Mouse (Mus musculus): ENCODE results near the gene Cacng2. TPM values are rescaled to one million over a fixed set of nuclear protein-coding genes. Genes with fewer than 3 reads are reported as not detected.

Gene Cacng2
- not detected for polyA plus RNA-seq (2014; fragmentation: Illumina TruSeq; extraction: RNeasy Lipid Tissue Mini Kit (QIAGEN cat#74804); ENCODE audit: low read depth, low replicate concordance)

DNA sequence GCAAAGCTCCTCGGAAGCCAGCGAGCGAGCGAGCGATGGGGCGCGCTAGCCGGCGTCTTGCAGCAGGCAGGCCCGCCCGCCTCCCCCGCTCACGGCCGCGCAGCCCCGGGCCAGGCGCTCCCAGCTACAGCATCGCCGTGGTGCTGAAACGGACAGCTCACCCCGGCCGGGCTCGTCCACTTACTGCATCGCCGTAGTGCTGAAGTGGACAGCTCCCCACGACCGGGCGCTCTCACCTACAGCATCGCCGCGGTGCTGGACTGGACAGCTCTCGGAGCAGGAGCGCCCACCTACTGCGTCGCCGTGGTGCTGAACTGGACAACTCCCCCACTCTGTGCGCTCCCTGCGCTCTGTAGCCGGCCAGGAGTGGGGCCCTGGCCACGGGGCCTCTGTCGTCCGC, at the start of gene Cacng2:
TSS of gene Cacng2 (minus strand) at position 325 of the 400 bp plus-strand sequence.

DNA sequence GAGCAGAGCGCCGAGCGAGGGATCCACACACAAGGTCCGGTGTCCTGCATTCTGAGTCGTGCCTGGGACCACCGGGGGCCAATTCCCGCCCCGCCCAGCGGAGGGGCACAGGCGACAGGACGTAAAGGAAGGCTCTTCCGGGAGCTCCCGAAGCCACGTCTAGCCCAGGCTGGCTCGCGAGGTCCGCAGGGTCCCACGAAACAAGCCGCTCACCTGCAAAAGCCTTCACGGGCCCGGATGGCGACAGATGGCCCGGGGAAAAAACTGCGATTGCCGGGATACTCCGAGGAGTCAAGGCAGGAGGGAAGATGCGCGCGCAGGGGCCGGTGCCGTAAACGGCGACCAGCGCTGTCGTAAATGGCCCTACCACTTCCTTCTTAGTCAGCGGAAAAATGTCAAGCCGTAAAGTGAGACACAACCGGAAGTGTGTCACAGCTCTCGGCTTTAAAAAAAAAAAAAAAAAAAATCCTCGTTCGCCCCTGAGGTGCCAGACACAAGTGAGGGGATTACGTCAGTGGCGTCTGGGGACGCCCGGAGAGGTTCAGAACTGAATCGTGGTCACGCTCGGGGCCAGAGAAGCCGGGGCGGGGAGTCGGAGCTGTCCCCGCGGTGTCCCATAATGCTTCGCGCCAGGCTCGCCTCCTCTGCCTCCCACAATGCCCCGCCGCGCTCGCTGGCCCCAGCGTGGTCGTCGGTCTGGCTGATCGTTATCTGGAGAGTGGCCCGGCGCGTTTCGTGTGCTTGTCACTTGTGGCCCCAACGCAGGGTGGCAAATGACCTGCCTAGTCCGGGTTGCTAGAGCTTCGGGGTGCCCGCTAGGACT, 149.1 kb downstream of the Cacng2 start, which contains the start of gene Eif3d:
TSS of gene Eif3d (minus strand) at position 344 of the 823 bp plus-strand sequence.

DNA sequence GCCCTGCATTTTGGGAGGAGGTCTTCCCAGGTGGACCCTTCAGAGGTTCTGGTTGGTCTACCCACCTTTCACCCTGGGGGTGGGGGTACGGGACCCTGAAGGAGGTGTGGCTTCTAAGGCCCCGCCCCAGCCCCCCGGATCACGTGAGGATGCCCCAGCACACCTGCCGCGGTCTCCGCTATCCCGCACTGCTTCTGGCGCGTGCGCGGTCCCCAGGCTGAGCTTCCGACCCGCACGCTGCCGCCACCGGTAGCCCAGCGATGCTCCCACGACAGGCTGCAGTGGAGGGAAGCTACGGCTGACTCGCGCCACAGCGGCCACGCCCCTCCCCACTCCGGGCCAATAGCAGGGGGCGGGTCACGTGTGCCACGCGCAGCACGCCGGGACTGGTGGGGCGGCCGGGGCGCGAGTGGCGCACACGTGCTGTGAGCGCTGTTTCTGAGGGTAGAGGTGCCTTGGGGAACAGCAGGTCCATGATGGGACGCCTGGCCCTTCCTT, 163.4 kb downstream of the Cacng2 start, which contains the start of gene Foxred2:
TSS of gene Foxred2 (minus strand) at position 319 of the 498 bp plus-strand sequence.

Other genes starting within 250 kb of the Cacng2 start
- gene Txn2, start 191.0 kb downstream of the Cacng2 start, polyA plus RNA-seq (2014; fragmentation: Illumina TruSeq; extraction: RNeasy Lipid Tissue Mini Kit (QIAGEN cat#74804); ENCODE audit: low read depth, low replicate concordance) = 144 TPM
- 39.1 TPM for gene Foxred2, start 163.3 kb downstream of the Cacng2 start, polyA plus RNA-seq (2014; fragmentation: Illumina TruSeq; extraction: RNeasy Lipid Tissue Mini Kit (QIAGEN cat#74804); ENCODE audit: low read depth, low replicate concordance)
- gene Eif3d, start 149.2 kb downstream of the Cacng2 start, polyA plus RNA-seq (2014; fragmentation: Illumina TruSeq; extraction: RNeasy Lipid Tissue Mini Kit (QIAGEN cat#74804); ENCODE audit: low read depth, low replicate concordance) = 99.3 TPM
- gene Ift27, start 54.1 kb upstream of the Cacng2 start, polyA plus RNA-seq (2014; fragmentation: Illumina TruSeq; extraction: RNeasy Lipid Tissue Mini Kit (QIAGEN cat#74804); ENCODE audit: low read depth, low replicate concordance) = 28.9 TPM
- gene Pvalb, start 86.4 kb upstream of the Cacng2 start, polyA plus RNA-seq (2014; fragmentation: Illumina TruSeq; extraction: RNeasy Lipid Tissue Mini Kit (QIAGEN cat#74804); ENCODE audit: low read depth, low replicate concordance) = 0.45 TPM
- 9.2 TPM for gene Ncf4, start 124.8 kb upstream of the Cacng2 start, polyA plus RNA-seq (2014; fragmentation: Illumina TruSeq; extraction: RNeasy Lipid Tissue Mini Kit (QIAGEN cat#74804); ENCODE audit: low read depth, low replicate concordance)
- gene Csf2rb2, start 185.7 kb upstream of the Cacng2 start, polyA plus RNA-seq (2014; fragmentation: Illumina TruSeq; extraction: RNeasy Lipid Tissue Mini Kit (QIAGEN cat#74804); ENCODE audit: low read depth, low replicate concordance) = 5.3 TPM
- gene Csf2rb, start 205.7 kb upstream of the Cacng2 start, polyA plus RNA-seq (2014; fragmentation: Illumina TruSeq; extraction: RNeasy Lipid Tissue Mini Kit (QIAGEN cat#74804); ENCODE audit: low read depth, low replicate concordance) = 14.8 TPM

All from adipose tissue, adult 10 weeks (tissue).